Mouse (Mus musculus): ENCODE results near the gene Prss32. TPM values are rescaled to one million over a fixed set of nuclear protein-coding genes. Genes with fewer than 3 reads are reported as not detected.

Prss32 gene
- polyA plus RNA-seq, 1 experiment from 2014 or later: 13.6 TPM

GRCm38 (mm10) chr17:23843141-23843811 is 379 bp upstream of the Prss32 start:
- Histone ChIP-seq H3K4me3 (ENCODE audit: low read depth, low read length) (no peak overlapping the region), H3K27me3 (ENCODE audit: control insufficient read depth, insufficient read depth, low read length) (no peaks in the 10 kb centered on the region), H3K9ac (ENCODE audit: low read length) (no peak overlapping the region), H3K27ac (replicated peaks) (no peak overlapping the region), H3K4me1 (replicated peaks; ENCODE audit: control insufficient read depth, insufficient read depth) (no peaks in the 10 kb centered on the region), H3K36me3 (ENCODE audit: control insufficient read depth, insufficient read depth, low read length) (no peaks in the 10 kb centered on the region), H3K9me3 (ENCODE audit: control insufficient read depth, low read length) (no peaks in the 10 kb centered on the region), H3K4me2 (replicated peaks; ENCODE audit: low read depth) (no peak overlapping the region)
- no peak for DNase-seq (ENCODE audit: low spot score)
- TF ChIP-seq CTCF (IDR thresholded peaks at IDR 0.05; ENCODE audit: low read depth) (peak; percentile 43), EP300 (optimal IDR thresholded peaks at IDR 0.05) (no peak)
- 50% methylated on average over 23 of the region's 23 CpGs for WGBS
- no peak for ATAC-seq (ENCODE audit: low FRiP score, low TSS enrichment)

GRCm38 (mm10) chr17:23850028-23850427 is 6.4 kb downstream of the Prss32 start:
- H3K27me3 ChIP-seq (ENCODE audit: control insufficient read depth, insufficient read depth, low read length): no peaks in the 10 kb centered on the region
- H3K4me3 ChIP-seq (ENCODE audit: low read depth, low read length): no peak overlapping the region
- H3K36me3 ChIP-seq (ENCODE audit: control insufficient read depth, insufficient read depth, low read length): no peaks in the 10 kb centered on the region
- no peak overlapping the region for H3K27ac ChIP-seq (replicated peaks)
- H3K9me3 ChIP-seq (ENCODE audit: control insufficient read depth, low read length): no peaks in the 10 kb centered on the region
- no peak overlapping the region for H3K9ac ChIP-seq (ENCODE audit: low read length)
- no peak overlapping the region for H3K4me2 ChIP-seq (replicated peaks; ENCODE audit: low read depth)
- 62% methylated on average over 2 of the region's 2 CpGs for WGBS
- TF ChIP-seq CTCF (IDR thresholded peaks at IDR 0.05; ENCODE audit: low read depth): peak; percentile 53
- TF ChIP-seq EP300 (optimal IDR thresholded peaks at IDR 0.05): no peak
- ATAC-seq (ENCODE audit: low FRiP score, low TSS enrichment) (no peak), DNase-seq (ENCODE audit: low spot score) (no peak)
- H3K4me1 ChIP-seq (replicated peaks; ENCODE audit: control insufficient read depth, insufficient read depth): no peaks in the 10 kb centered on the region

- H3K36me3 ChIP-seq (ENCODE audit: control insufficient read depth, insufficient read depth, low read length): no peaks in the 10 kb centered on the region
- no peaks in the 10 kb centered on the region for H3K9me3 ChIP-seq (ENCODE audit: control insufficient read depth, low read length)
- TF ChIP-seq CTCF (IDR thresholded peaks at IDR 0.05; ENCODE audit: low read depth): peak; percentile 85
- no peak for TF ChIP-seq EP300 (optimal IDR thresholded peaks at IDR 0.05)
- peak; percentile 54 for ATAC-seq (ENCODE audit: low FRiP score, low TSS enrichment)
- no peak overlapping the region for H3K27ac ChIP-seq (replicated peaks)
- H3K4me2 ChIP-seq (replicated peaks; ENCODE audit: low read depth): no peak overlapping the region
- peak; percentile 81 for DNase-seq (ENCODE audit: low spot score)
- no peaks in the 10 kb centered on the region for H3K4me1 ChIP-seq (replicated peaks; ENCODE audit: control insufficient read depth, insufficient read depth)
- no peak overlapping the region for H3K4me3 ChIP-seq (ENCODE audit: low read depth, low read length)
- 50% methylated on average over 18 of the region's 19 CpGs for whole genome bisulfite sequencing
- no peaks in the 10 kb centered on the region for H3K27me3 ChIP-seq (ENCODE audit: control insufficient read depth, insufficient read depth, low read length)
- no peak overlapping the region for H3K9ac ChIP-seq (ENCODE audit: low read length)
These were observed 7.4 kb downstream of the Prss32 start for GRCm38 (mm10) chr17:23850853-23851749.

- no peak overlapping the region for H3K4me3 ChIP-seq (ENCODE audit: low read depth, low read length)
- H3K9me3 ChIP-seq (ENCODE audit: control insufficient read depth, low read length): no peaks in the 10 kb centered on the region
- H3K4me1 ChIP-seq (replicated peaks; ENCODE audit: control insufficient read depth, insufficient read depth): no peaks in the 10 kb centered on the region
- H3K27me3 ChIP-seq (ENCODE audit: control insufficient read depth, insufficient read depth, low read length): no peaks in the 10 kb centered on the region
- 37% methylated on average over 5 of the region's 5 CpGs for WGBS
- no peak overlapping the region for H3K9ac ChIP-seq (ENCODE audit: low read length)
- H3K27ac ChIP-seq (replicated peaks): no peak overlapping the region
- H3K4me2 ChIP-seq (replicated peaks; ENCODE audit: low read depth): no peak overlapping the region
- no peaks in the 10 kb centered on the region for H3K36me3 ChIP-seq (ENCODE audit: control insufficient read depth, insufficient read depth, low read length)
- ATAC-seq (ENCODE audit: low FRiP score, low TSS enrichment) (peak; percentile 47; the same call in 1 of the 2 replicates), DNase-seq (ENCODE audit: low spot score) (peak; percentile 70)
- TF ChIP-seq CTCF (IDR thresholded peaks at IDR 0.05; ENCODE audit: low read depth) (peak; percentile 80), EP300 (optimal IDR thresholded peaks at IDR 0.05) (no peak)
These were observed 9.6 kb downstream of the Prss32 start for GRCm38 (mm10) chr17:23853292-23853691.

GRCm38 (mm10) chr17:23854229-23854765 is 10.6 kb downstream of the Prss32 start:
- Histone ChIP-seq H3K4me1 (replicated peaks; ENCODE audit: control insufficient read depth, insufficient read depth) (no peaks in the 10 kb centered on the region), H3K4me3 (ENCODE audit: low read depth, low read length) (no peak overlapping the region), H3K9me3 (ENCODE audit: control insufficient read depth, low read length) (no peaks in the 10 kb centered on the region), H3K9ac (ENCODE audit: low read length) (no peak overlapping the region), H3K27me3 (ENCODE audit: control insufficient read depth, insufficient read depth, low read length) (no peaks in the 10 kb centered on the region), H3K4me2 (replicated peaks; ENCODE audit: low read depth) (no peak overlapping the region), H3K36me3 (ENCODE audit: control insufficient read depth, insufficient read depth, low read length) (no peaks in the 10 kb centered on the region), H3K27ac (replicated peaks) (no peak overlapping the region)
- TF ChIP-seq CTCF (IDR thresholded peaks at IDR 0.05; ENCODE audit: low read depth) (no peak), EP300 (optimal IDR thresholded peaks at IDR 0.05) (no peak)
- 81% methylated on average over 10 of the region's 10 CpGs for WGBS
- DNase-seq (ENCODE audit: low spot score) (no peak), ATAC-seq (ENCODE audit: low FRiP score, low TSS enrichment) (no peak)

Measured in stomach, postnatal 0 days (tissue).